Mouse (Mus musculus) left cerebral cortex, postnatal 36 days (tissue): ENCODE measurements around the gene Zeb2. TPM values are rescaled to one million over a fixed set of nuclear protein-coding genes. Genes with fewer than 3 reads are reported as not detected.

Source experiments
- DNase-seq, 2 experiments: peaks; one replicate each; pipeline ENCODE4 v3.0.0; 2021 to 2022; ENCODE audit warnings: low spot score in 2 of 2, mixed read lengths in 1 of 2
- intact Hi-C: fragments of 180-260 bp; cut with DNase I; formaldehyde crosslinking; loops from one replicate; pipeline ENCODE4 v1.15.1; 2025
- total RNA-seq, 2 experiments: library from RNA; stranded (reverse); gene quantifications; 2 replicates each; pipeline ENCODE4 v1.2.3; 2021

Gene Zeb2
- total RNA-seq, 2 experiments from 2014 or later = 166 to 196 TPM

DNA sequence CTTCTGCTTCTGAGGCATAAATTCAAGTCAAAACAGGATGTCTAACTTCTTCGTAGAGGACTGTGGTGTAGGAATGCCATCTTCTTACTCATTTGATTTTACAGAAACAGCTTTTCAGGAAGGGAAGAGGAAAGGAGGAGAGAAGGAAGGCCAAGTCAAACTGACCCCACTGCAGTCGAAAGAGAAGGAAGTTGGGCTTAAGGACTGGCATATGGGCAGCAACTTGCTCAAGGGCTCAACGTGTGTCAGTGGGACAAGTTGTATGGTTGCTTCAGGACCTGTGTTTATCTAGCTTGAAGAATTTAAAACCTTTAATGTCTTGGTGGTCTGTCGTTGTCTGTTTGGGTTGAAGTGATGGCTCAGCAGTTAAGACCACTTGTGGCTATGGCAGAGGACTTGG is 67.3 kb downstream of the Zeb2 start:
- intact Hi-C loops = no loop called here
- no peak for DNase-seq

DNA sequence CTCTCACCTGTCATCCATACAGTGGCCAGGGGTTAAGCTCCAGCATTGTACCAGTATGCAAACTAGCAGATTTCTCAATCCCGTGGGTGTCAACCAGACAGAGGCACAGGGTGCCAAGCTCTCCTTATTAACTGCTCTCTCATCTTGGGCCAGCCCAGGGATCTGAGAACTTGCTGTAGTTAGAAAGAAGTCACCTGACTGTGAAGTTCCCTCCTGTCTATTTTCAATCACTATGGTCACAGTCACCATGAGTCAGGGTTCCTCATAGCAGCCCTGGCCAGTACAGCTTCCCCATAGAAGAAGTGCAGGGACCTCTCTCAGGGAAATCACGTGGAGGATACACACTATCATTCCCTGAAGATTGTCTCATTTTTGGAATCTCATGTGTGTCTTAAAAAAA is 67.9 kb downstream of the Zeb2 start:
- no peak for DNase-seq
- intact Hi-C loops = no loop called here

DNA sequence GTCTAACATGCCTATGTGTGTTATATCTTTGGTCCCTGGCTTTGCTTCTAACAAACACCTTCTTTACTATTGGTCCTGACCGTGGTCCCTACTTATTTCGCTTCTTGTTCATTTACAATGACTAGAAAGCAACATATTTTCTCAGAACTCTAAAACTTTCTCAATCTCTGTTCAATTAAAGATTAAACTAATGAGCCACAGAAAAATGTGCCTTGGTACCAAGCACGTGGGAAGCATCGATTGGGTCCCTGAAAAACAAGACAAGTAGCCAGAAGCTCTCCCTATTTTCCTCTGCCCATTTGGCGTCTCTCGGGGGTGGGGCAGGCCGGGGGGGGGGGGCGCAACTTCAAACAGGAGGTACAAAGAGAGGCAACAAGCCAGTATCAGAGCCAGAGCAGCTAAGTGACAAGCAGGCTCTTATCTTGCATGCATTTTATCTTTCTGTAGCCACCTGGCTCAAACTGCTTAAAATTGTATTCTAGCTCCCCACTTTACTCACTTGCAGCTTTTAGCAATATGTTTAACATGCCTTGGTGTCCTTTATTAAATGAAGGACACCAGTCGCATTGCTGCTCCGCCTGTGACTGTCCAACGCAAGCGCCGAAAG is 76.4 kb downstream of the Zeb2 start:
- intact Hi-C loops = no loop called here
- no peak for DNase-seq

DNA sequence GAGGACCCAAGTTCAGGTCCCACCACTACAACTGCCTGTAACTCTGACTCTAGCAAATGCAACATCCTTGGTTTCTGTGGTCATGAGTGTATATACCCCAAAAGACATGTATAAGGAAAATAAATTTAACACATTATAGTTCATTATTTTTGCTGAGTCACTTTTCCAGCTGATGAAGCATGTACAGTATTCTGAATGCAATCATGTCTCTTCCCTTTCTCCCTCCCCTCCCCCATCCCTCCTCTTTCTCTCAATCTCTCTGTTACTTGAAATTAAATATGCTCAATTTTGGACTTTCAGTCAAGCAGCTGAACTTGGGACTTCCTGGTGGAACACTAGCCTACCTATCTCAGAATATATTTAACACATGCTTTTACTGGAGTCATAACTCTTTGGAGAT is 77.7 kb downstream of the Zeb2 start:
- intact Hi-C loops = loop anchor here (5.0 kb wide), 1 partner anchor 58 kb away; no protein-coding TSS in a partner anchor
- no peak for DNase-seq

DNA sequence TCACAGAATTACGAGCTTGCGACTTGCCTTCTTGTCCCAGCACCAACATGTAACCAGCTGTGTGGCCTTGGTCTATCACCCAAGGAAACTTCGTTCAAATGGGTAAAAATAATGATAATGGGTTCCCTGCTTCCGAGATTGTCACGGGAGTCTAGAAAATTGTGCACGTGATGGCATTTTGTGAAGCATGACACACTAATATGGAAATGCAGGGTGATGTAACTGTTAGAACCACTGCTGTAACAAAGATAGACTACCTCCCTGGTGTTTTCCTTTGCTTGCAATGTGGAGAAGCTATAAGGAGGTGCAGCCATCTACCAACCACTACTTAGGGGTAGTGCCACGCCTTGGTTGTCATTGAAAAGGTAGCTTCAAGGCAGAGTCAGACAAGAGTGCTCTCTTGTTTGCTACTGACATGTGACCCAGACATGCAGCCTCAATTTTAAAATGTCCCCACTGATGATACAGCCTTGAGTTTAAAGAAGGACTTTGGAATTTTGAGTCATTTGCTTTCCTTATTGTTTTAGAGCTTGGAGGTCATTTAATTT is 89.0 kb downstream of the Zeb2 start:
- DNase-seq = no peak

DNA sequence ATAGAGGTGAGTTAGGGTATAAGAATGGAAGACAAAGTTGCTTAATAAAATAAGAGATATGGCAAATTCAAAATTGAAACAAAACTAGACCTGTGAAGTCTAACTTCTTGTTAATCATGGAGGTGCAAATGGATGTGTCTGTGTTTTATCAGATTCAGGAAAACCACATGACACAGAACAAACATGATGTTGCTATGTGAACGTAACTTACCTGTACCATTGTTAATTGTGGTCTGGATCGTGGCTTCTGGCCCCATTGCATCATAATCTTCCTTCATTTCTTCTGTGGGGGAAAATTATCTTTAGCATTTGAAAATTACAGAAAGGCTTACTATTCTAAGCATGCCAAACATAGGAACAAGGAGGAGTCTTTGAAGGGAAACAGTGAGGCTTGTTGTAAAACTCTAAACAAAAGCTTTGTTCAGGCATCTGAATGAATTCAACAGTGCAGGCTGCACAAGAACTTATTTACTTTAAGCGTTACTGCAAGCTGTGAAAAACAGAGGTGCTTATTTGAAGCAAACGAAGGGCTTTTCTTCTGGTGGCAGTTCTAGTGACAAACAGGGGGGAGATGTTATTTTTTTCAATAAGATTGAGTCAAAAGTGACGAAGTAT is 99.9 kb downstream of the Zeb2 start:
- intact Hi-C loops = no loop called here
- no peak for DNase-seq

More for the DNA sequence above, 89.0 kb downstream of the Zeb2 start:
- intact Hi-C loops = loop anchor here (10.0 kb wide), 1 partner anchor 1417 kb away; no protein-coding TSS in a partner anchor

DNA sequence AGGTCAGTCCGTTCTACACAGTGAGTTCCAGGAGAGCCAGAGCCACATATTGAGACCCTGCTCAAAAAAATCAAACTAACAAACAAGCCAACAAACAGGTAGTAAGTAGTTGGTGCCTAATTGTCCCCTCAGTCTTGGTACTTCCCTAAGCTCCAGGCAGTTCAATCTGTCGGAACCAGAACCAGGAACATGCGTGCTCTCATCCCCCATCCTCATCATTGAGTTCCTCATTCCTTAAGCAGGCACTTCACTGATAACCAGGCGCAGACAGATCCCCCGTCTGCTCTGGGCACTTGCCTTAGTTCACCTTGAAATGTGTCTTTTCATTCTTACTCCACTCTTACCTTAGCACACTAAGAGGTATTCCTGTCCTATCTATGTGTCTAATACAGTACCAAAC is 103.9 kb downstream of the Zeb2 start:
- intact Hi-C loops = no loop called here
- DNase-seq = no peak

DNA sequence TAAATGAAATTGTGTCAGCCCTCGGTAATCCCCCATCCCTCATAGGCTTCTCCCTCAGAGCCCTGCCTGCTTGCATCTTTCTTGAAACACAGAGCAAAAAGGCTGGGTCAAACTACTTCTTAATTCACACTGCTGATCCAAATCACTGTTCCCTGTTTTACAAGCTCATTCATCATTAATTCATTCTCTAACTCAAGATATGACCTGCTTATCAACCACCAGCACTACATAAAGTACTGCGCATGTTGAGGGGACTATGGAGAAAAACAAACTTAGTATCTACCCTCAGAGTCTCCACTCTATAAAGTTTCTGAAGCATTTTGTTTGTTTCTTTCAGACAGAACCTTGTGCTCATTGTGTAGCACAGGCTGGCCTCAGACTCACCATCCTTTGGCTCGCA is 104.5 kb downstream of the Zeb2 start:
- no peak for DNase-seq
- intact Hi-C loops = no loop called here

DNA sequence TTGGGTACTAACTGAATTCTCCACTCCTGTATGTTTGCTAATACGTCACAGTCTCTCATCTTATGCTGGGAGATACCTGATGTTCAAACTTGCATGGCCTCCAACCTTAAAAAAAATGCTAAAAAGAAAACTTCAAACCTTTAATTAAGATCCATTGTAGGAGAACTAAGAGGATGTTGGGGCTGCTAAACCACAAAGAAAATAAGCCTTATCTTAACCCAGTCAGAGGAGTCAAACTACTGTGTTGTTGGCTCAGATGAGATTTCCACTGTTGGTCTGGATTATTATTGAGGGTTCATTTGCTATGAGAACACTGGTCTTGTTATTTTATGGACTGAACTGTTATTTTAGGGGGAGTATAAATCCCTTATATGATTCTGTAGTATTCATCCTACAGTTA is 106.5 kb downstream of the Zeb2 start:
- no peak for DNase-seq
- intact Hi-C loops = no loop called here

DNA sequence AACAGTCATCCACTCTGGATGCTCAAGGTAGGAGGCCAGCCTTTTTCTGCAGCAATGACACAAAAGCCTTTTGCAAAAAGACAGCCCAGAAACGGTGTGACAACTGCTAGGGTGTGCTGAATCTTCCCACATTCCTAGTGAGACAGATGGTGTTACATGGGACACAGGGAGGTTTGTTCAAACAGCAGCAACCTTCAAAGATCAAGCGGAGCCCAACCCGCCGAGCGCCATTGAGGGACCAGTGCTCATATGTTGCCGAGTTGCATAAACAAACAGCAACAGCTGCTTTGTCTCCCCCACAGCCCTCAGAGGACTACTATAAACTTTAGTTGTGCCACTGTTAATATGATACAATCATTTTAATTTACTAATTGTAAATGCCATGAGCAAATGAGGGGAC is 117.3 kb downstream of the Zeb2 start:
- DNase-seq = peak; percentile 57 to 71
- intact Hi-C loops = no loop called here

DNA sequence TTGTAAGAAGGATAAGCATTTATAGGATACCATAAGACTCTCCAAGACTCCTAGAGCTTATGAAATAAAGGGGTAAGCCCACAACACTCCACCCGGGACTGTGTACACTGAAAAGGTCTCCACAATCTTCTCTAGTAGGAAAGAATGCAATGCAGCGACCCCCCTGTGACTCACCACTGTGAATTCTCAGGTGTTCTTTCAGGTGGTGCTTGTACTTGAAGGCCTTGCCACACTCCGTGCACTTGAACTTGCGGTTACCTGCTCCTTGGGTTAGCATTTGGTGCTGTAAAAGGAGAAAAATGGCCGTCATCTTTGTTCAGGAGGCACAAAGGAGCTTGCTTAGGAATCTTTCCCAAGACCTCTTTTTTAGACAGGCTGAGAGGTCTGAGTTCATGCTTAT is 118.5 kb downstream of the Zeb2 start:
- intact Hi-C loops = no loop called here
- DNase-seq = no peak

DNA sequence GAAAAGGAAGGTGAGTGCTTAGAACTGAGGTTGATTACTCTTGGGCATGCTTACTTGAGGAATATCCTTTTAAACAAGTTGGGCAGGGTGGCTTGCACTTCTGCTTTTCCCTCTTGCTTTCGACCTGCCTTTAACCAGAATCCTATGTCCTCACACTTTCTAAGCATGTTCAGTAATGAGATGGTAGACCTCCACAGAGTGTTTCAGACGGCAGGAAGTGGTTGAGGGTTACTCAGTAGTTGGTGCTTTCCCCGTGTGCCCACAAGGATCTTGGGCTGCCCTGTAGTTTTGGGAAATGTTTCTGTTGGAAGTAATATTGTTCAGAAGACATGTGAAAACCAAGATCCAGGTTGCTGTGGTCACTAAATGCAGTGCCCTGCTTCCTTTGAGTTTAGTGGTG is 135.5 kb downstream of the Zeb2 start:
- no peak for DNase-seq
- intact Hi-C loops = no loop called here

DNA sequence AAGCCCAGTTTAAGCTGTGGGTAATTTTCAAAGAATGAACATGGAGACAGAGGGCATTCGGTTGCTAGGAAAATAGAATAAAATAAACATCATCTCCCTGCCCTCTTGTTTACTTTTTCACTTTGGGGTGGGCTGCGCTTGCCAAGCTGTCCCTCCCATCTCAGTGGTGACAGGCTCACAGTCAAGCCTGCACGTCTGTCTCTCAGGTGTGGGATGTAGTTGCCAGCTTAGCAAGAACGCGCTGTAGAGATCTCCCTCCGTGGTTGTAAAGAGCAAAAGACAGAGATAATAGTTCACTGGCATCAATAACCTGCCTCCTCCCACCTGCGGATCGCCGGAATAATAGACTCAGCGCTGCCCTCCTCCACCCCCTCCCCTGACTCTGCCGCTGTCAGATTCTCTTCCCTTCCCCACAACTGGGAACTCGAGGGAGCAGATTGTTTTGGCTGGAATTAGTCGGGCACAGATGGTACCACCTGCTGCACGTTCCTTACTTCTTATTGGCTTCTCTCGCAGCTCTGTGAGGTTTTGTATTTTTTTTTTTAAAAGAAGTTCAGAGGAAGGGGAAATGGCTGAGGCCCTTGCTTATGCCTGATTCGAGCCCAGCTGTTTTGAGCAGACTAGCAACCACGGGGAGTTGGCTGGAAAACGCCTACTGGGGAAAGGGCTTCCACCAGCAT is 138.0 kb downstream of the Zeb2 start:
- intact Hi-C loops = loop anchor here (5.0 kb wide), 1 partner anchor 52 kb away; the partner anchor contains the start of gene Gtdc1
- peak; percentile 67 to 72 for DNase-seq

DNA sequence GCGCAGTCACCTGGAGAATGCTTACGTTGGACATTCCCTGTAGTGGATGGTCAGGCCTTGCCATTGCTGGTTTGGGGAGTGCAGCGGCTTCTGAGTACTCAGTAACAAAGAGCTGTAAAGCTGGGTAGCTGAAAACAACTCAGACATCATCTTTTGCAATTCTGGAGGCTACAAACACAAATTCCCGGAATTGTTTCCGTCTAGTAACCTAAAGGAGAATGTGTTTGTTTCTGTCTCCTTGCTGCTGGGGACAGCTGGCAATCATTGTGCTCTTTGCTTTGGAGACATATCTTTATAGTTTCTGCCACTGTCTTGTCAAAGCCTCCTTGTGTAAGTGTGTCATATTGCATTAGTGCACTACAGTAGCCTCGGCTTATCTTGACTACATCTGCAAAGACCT is 139.2 kb downstream of the Zeb2 start:
- intact Hi-C loops = loop anchor here (5.0 kb wide), 1 partner anchor 51 kb away; the partner anchor contains the start of gene Gtdc1
- no peak for DNase-seq

DNA sequence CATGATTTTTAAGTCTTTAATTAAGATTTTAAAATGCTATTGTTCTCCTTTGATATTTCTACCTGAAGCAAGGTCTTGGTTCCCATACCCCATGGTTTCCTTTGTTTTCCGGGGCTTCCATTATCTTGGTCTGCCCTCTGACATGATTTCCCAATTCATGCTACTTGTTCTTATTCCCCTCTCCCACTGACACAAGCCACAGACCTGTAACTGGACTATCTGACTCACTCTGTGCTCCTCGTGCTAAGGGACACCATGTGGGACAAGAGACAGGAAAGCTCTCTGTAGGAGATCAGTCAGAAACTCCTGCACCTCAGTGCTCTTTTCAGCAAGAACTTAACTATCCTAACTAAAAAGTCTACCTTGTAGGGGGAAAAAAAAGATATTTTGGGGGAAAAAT is 139.6 kb downstream of the Zeb2 start:
- DNase-seq = no peak
- intact Hi-C loops = loop anchor here (5.0 kb wide), 1 partner anchor 50 kb away; the partner anchor contains the start of gene Gtdc1

DNA sequence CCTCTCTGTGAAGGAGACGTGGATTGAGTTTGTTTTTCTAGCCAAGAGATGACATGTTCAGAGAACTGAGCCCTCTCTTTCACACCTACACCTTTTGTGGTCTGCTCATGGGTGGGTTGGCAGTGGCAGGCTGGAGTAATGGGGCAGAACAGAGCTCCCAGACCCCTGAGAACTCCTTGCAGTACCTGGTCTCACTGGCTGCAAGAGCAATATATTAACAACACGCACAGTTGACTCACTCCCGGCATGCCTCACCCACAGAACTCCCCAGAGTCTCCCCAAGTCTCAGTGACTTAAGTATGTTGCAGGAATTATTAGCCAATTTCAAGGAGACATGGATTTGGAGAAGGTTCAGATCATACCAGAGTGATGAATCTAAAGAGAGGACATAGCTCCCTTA is 140.1 kb downstream of the Zeb2 start:
- intact Hi-C loops = loop anchor here (5.0 kb wide), 1 partner anchor 50 kb away; the partner anchor contains the start of gene Gtdc1
- DNase-seq = no peak

DNA sequence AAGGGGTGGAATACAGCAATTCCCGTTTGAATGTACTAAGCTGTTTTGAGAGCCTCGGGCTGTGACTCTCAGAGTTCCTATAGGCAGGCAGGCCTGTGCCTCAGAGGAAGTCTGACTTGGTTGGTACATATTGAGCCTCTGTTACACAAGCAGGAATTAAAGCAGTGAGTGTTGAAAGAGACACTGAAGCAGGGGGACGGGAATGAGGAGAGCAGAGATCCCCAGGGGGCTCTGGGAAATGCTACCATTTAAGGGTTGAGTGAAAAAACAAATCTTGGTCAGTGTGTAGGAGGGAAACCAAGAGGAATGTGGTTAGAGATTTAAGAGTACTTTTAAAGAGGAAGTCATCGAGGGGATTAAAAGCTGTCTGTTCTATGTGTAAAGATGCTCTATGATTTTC is 140.7 kb downstream of the Zeb2 start:
- no peak for DNase-seq
- intact Hi-C loops = loop anchor here (5.0 kb wide), 1 partner anchor 49 kb away; the partner anchor contains the start of gene Gtdc1

DNA sequence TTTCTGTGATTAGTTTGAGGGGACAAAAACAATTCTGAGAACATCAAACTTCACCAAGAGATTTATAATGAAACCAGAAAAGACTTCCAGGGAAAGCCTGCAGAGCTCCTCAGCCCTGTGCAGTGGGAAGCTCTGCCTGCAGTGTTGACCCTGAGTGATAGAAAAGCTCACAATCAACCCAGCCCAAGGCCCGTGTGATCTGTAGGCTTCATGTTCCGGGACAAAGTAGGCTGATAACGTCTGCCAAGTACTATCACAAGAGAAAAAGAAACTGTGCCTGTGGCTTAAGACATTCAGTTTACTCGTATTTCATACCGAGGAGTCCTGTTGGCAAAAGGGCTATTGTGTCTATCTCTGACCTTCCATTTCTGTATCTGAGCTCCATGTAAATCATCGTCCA is 143.4 kb downstream of the Zeb2 start:
- intact Hi-C loops = no loop called here
- DNase-seq = no peak

DNA sequence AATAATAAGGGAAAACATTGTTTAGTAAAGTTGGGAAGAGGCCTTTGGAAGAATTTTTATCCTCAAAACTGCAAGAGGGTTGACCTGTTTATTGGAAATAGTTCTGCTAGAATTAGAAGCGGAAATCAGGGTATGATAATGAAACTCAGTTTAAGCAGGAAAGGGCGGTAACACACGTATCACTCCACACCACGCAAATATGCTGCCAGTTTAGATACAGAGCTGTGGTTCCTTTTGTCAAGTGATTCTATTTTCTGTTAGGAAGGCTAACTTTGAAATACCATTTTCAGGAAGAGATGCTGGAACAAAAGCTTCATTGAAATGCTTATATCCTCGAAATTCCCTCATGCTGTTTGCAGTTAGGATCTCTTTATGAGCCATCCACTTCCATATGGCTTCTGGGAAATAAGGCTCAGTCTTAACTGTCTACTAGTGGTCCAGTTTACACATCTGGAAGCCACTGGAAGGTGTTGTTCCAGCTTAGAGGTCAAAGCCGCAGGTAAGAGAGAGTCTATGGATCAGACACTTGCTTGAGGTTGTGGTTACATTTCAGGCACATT is 147.0 kb downstream of the Zeb2 start:
- DNase-seq = no peak
- intact Hi-C loops = no loop called here

DNA sequence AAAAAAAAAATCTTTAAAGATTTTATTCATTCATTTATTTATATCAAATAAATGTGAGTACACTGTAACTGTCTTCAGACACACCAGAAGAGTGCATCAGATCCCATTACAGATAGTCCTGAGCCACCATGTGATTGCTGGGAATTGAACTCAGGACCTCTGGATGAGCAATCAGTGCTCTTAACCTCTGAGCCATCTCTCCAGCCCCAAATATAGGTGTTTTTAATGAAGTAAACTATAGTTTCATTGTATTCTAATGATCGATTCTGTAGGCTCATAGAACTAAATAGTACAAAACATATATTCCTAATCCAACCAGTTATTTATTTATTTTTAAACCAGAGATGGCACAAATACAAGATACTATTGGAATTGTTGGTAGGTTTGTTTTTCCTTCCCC is 147.6 kb downstream of the Zeb2 start:
- intact Hi-C loops = no loop called here
- DNase-seq = no peak
